Mouse (Mus musculus) MEL (cell line): Measurements from ENCODE around the gene Haus2. TPM values are rescaled to one million over a fixed set of nuclear protein-coding genes. Genes with fewer than 3 reads are reported as not detected.

Source experiments
- DNase-seq: peaks from one replicate; pipeline ENCODE4 v3.0.0; 2011; ENCODE audit warnings: low read depth, low spot score
- H3K27ac ChIP-seq: 2 replicates; pipeline ENCODE4 v1.5.1; 2012; ENCODE audit warnings: low read depth, mild to moderate bottlenecking, control low read depth, low read length, moderate library complexity; ENCODE audit not compliant: control insufficient read depth
- H3K27me3 ChIP-seq, 2 experiments: fragments of 150-350 bp in 1 of 2; sonication (generic) in 1 of 2; 2 replicates each; pipeline ENCODE4 v1.6.1; 2012; ENCODE audit warnings: low read length in 2 of 2, mild to moderate bottlenecking in 2 of 2, improper control_type of control experiment in 1 of 2, moderate library complexity in 1 of 2; ENCODE audit not compliant: insufficient read depth in 2 of 2, control insufficient read depth in 1 of 2
- H3K36me3 ChIP-seq, 2 experiments: 2 replicates each; pipeline ENCODE4 v1.6.1; 2012 to 2014; ENCODE audit warnings: low read length in 2 of 2, improper control_type of control experiment in 1 of 2, inconsistent platforms in 1 of 2, mild to moderate bottlenecking in 1 of 2; ENCODE audit not compliant: insufficient read depth in 2 of 2, control insufficient read depth in 1 of 2
- H3K4me1 ChIP-seq, 2 experiments: fragments of 150-350 bp in 1 of 2; sonication (generic) in 1 of 2; 2 replicates each; pipeline ENCODE4 v1.6.1; 2012; ENCODE audit warnings: low read length in 2 of 2, improper control_type of control experiment in 1 of 2, mild to moderate bottlenecking in 1 of 2; ENCODE audit not compliant: insufficient read depth in 2 of 2, control insufficient read depth in 1 of 2
- H3K4me3 ChIP-seq, 2 experiments: fragments of 150-350 bp in 1 of 2; sonication (generic) in 1 of 2; 2 replicates each; pipeline ENCODE4 v1.5.1; 2012; ENCODE audit warnings: low read depth in 2 of 2, low read length in 2 of 2, mild to moderate bottlenecking in 2 of 2, moderate library complexity in 2 of 2, control low read depth in 1 of 2, improper control_type of control experiment in 1 of 2; ENCODE audit not compliant: control insufficient read depth in 1 of 2, insufficient read depth in 1 of 2
- H3K79me2 ChIP-seq: 2 replicates; pipeline ENCODE4 v1.6.1; 2012; ENCODE audit warnings: mild to moderate bottlenecking, low read length, moderate library complexity; ENCODE audit not compliant: control insufficient read depth, poor library complexity, insufficient read depth
- H3K9ac ChIP-seq: 2 replicates; pipeline ENCODE4 v1.6.1; 2012; ENCODE audit warnings: low read depth, mild to moderate bottlenecking, control low read depth, low read length, moderate library complexity; ENCODE audit not compliant: control insufficient read depth, poor library complexity, severe bottlenecking
- H3K9me3 ChIP-seq: fragments of 150-350 bp; sonication (generic); replicated peaks from 2 replicates; pipeline ENCODE4 v1.6.1; 2012; ENCODE audit warnings: mild to moderate bottlenecking, low read length, improper control_type of control experiment, moderate library complexity; ENCODE audit not compliant: insufficient read depth
- CHD1 ChIP-seq: IDR thresholded peaks from 2 replicates; pipeline ENCODE4 v1.6.1; 2012; ENCODE audit warnings: low read depth, mild to moderate bottlenecking, inconsistent platforms, low read length, improper control_type of control experiment
- CHD2 ChIP-seq: IDR thresholded peaks from 2 replicates; pipeline ENCODE4 v1.6.1; 2011; ENCODE audit warnings: low read length, improper control_type of control experiment
- CTCF ChIP-seq, 3 experiments: IDR thresholded peaks in 2 of 3; conservative IDR thresholded peaks in 1 of 3; 2 replicates each; pipeline ENCODE4 v1.5.1; 2011 to 2012; ENCODE audit warnings: low read length in 3 of 3, low read depth in 2 of 3, mild to moderate bottlenecking in 2 of 3, improper control_type of control experiment in 1 of 3, inconsistent platforms in 1 of 3, mixed read lengths in 1 of 3, moderate library complexity in 1 of 3; ENCODE audit not compliant: control insufficient read depth in 1 of 3, insufficient read depth in 1 of 3, poor library complexity in 1 of 3, severe bottlenecking in 1 of 3
- E2F4 ChIP-seq: IDR thresholded peaks from 2 replicates; pipeline ENCODE4 v1.6.1; 2011; ENCODE audit warnings: low read depth, low read length, improper control_type of control experiment, borderline replicate concordance
- EP300 ChIP-seq, 2 experiments: IDR thresholded peaks; 2 replicates each; pipeline ENCODE4 v1.6.1; 2011; ENCODE audit warnings: improper control_type of control experiment in 2 of 2, low read length in 2 of 2, low read depth in 1 of 2, mild to moderate bottlenecking in 1 of 2
- GABPA ChIP-seq: IDR thresholded peaks from 2 replicates; pipeline ENCODE4 v1.6.1; 2012; ENCODE audit warnings: low read depth, mild to moderate bottlenecking, inconsistent platforms, low read length, improper control_type of control experiment, moderate library complexity
- GATA1 ChIP-seq: IDR thresholded peaks from 2 replicates; pipeline ENCODE4 v1.6.1; 2011; ENCODE audit warnings: low read depth, low read length, improper control_type of control experiment
- HCFC1 ChIP-seq: IDR thresholded peaks from 2 replicates; pipeline ENCODE4 v1.6.1; 2012; ENCODE audit warnings: low read depth, mild to moderate bottlenecking, inconsistent platforms, low read length, improper control_type of control experiment, moderate library complexity
- JUND ChIP-seq: IDR thresholded peaks from 2 replicates; pipeline ENCODE4 v1.6.1; 2011; ENCODE audit warnings: low read depth, mild to moderate bottlenecking, improper control_type of control experiment, low read length
- MAFK ChIP-seq: IDR thresholded peaks from 2 replicates; pipeline ENCODE4 v1.6.1; 2011; ENCODE audit warnings: low read depth, mild to moderate bottlenecking, low read length, improper control_type of control experiment, borderline replicate concordance
- MAX ChIP-seq: IDR thresholded peaks from 2 replicates; pipeline ENCODE4 v1.6.1; 2011; ENCODE audit warnings: low read length, improper control_type of control experiment
- MXI1 ChIP-seq: IDR thresholded peaks from 2 replicates; pipeline ENCODE4 v1.6.1; 2011; ENCODE audit warnings: mild to moderate bottlenecking, low read depth, low read length, improper control_type of control experiment
- MYB ChIP-seq: IDR thresholded peaks from 2 replicates; pipeline ENCODE4 v1.6.1; 2011; ENCODE audit warnings: mild to moderate bottlenecking, low read depth, low read length, improper control_type of control experiment
- MYC ChIP-seq: IDR thresholded peaks from 2 replicates; pipeline ENCODE4 v1.6.1; 2011; ENCODE audit warnings: low read depth, mild to moderate bottlenecking, low read length, improper control_type of control experiment, moderate library complexity
- NELFE ChIP-seq: IDR thresholded peaks from 2 replicates; pipeline ENCODE4 v1.6.1; 2011; ENCODE audit warnings: low read depth, low read length, improper control_type of control experiment
- NRF1 ChIP-seq: IDR thresholded peaks from 2 replicates; pipeline ENCODE4 v1.6.1; 2014; ENCODE audit warnings: low read depth, mild to moderate bottlenecking, inconsistent platforms, low read length, improper control_type of control experiment, moderate library complexity; ENCODE audit not compliant: poor library complexity, insufficient read depth, severe bottlenecking
- POLR2A ChIP-seq, 2 experiments: IDR thresholded peaks; 2 replicates each; pipeline ENCODE4 v1.6.1; 2011 to 2012; ENCODE audit warnings: low read length in 2 of 2, mild to moderate bottlenecking in 2 of 2, control low read depth in 1 of 2, improper control_type of control experiment in 1 of 2, low read depth in 1 of 2, moderate library complexity in 1 of 2; ENCODE audit not compliant: control insufficient read depth in 1 of 2, insufficient read depth in 1 of 2, poor library complexity in 1 of 2
- POLR2AphosphoS2 ChIP-seq: IDR thresholded peaks from 2 replicates; pipeline ENCODE4 v1.6.1; 2011; ENCODE audit warnings: low read length, improper control_type of control experiment
- POLR2AphosphoS5 ChIP-seq: IDR thresholded peaks from 2 replicates; pipeline ENCODE4 v1.6.1; 2012; ENCODE audit warnings: low read depth, borderline replicate concordance, mild to moderate bottlenecking, inconsistent platforms, low read length, moderate library complexity, mixed read lengths
- RAD21 ChIP-seq: IDR thresholded peaks from 2 replicates; pipeline ENCODE4 v1.6.1; 2011; ENCODE audit warnings: mild to moderate bottlenecking, low read depth, low read length, improper control_type of control experiment
- RCOR1 ChIP-seq: IDR thresholded peaks from 2 replicates; pipeline ENCODE4 v1.6.1; 2012; ENCODE audit warnings: low read depth, mild to moderate bottlenecking, inconsistent platforms, low read length, improper control_type of control experiment
- SIN3A ChIP-seq: IDR thresholded peaks from 2 replicates; pipeline ENCODE4 v1.6.1; 2012; ENCODE audit warnings: low read length, improper control_type of control experiment, inconsistent platforms
- SMC3 ChIP-seq: IDR thresholded peaks from 2 replicates; pipeline ENCODE4 v1.6.1; 2011; ENCODE audit warnings: low read depth, low read length, improper control_type of control experiment
- TAL1 ChIP-seq: IDR thresholded peaks from 2 replicates; pipeline ENCODE4 v1.6.1; 2012; ENCODE audit warnings: mild to moderate bottlenecking, inconsistent platforms, low read length, moderate library complexity, mixed read lengths
- USF2 ChIP-seq, 2 experiments: IDR thresholded peaks; 2 replicates each; pipeline ENCODE4 v1.6.1; 2011 to 2012; ENCODE audit warnings: improper control_type of control experiment in 2 of 2, low read length in 2 of 2, borderline replicate concordance in 1 of 2, inconsistent platforms in 1 of 2, low read depth in 1 of 2, mild to moderate bottlenecking in 1 of 2; ENCODE audit not compliant: insufficient read depth in 1 of 2
- ZC3H11A ChIP-seq: IDR thresholded peaks from 2 replicates; pipeline ENCODE4 v1.6.1; 2012; ENCODE audit warnings: low read depth, mild to moderate bottlenecking, inconsistent platforms, low read length, improper control_type of control experiment
- ZKSCAN1 ChIP-seq: IDR thresholded peaks from 2 replicates; pipeline ENCODE4 v1.6.1; 2012; ENCODE audit warnings: low read depth, mild to moderate bottlenecking, inconsistent platforms, low read length, improper control_type of control experiment, moderate library complexity
- ZMIZ1 ChIP-seq: IDR thresholded peaks from 2 replicates; pipeline ENCODE4 v1.6.1; 2012; ENCODE audit warnings: low read depth, mild to moderate bottlenecking, inconsistent platforms, low read length, improper control_type of control experiment, moderate library complexity
- ZNF384 ChIP-seq: IDR thresholded peaks from 2 replicates; pipeline ENCODE4 v1.6.1; 2012; ENCODE audit warnings: low read depth, mild to moderate bottlenecking, inconsistent platforms, low read length, improper control_type of control experiment
- polyA plus RNA-seq, 2 experiments: library from polyadenylated mRNA; stranded (reverse) in 1 of 2; unstranded in 1 of 2; fragments of >175 nt in 1 of 2; fragments of >200 nt in 1 of 2; gene quantifications; 2 replicates each; pipeline versions ENCODE4 v1.2.1 to v1.2.4; 2012; ENCODE audit warnings: low replicate concordance in 2 of 2, low read depth in 1 of 2; ENCODE audit not compliant: insufficient read length in 2 of 2, insufficient read depth in 1 of 2, missing spikeins in 1 of 2
- total RNA-seq: library from RNA; depleted of rRNA; stranded (reverse); fragments of 300-350 nt; gene quantifications from 2 replicates; pipeline ENCODE4 v1.2.3, GENCODE M21; 2012

The Haus2 gene
- total and polyA plus RNA-seq, 3 experiments: 14.5 to 16.7 TPM; not detected in 1

- DNase-seq: no peak
- no peak for TF ChIP-seq ZKSCAN1
- TF ChIP-seq CHD2: no peak
- TF ChIP-seq TAL1: no peak
- no peak for TF ChIP-seq POLR2AphosphoS5
- no peak for TF ChIP-seq GATA1
- TF ChIP-seq RCOR1: no peak
- no peak for TF ChIP-seq SIN3A
- TF ChIP-seq POLR2A (IDR thresholded peaks at IDR 0.05; ENCODE audit: control insufficient read depth in 1 of 2, insufficient read depth in 1 of 2, low read depth in 1 of 2, low read length in 2 of 2, poor library complexity in 1 of 2): no peak
- no peak for TF ChIP-seq MYB
- no peak for TF ChIP-seq CHD1
- TF ChIP-seq MAX: no peak
- TF ChIP-seq NRF1: no peak
- no peak for TF ChIP-seq NELFE
- no peak for TF ChIP-seq EP300 (IDR thresholded peaks at IDR 0.05; ENCODE audit: low read depth in 1 of 2, low read length in 2 of 2)
- TF ChIP-seq ZNF384: no peak
- no peak for TF ChIP-seq E2F4
- no peaks in the 10 kb centered on the region for H3K79me2 ChIP-seq
- no peaks in the 10 kb centered on the region for H3K4me1 ChIP-seq
- peaks cover 2 to 40% of the 10 kb centered on the region in 2 experiments for H3K36me3 ChIP-seq
- no peak overlapping the region for H3K9ac ChIP-seq
- H3K4me3 ChIP-seq: no peak overlapping the region
- H3K27ac ChIP-seq: no peak overlapping the region
- no peaks in the 10 kb centered on the region for H3K9me3 ChIP-seq
- no peaks in the 10 kb centered on the region for H3K27me3 ChIP-seq
Observed at GRCm38 (mm10) chr2:120599506-120599905, 9.7 kb upstream of the Haus2 start.

GRCm38 (mm10) chr2:120606021-120606690, 3.0 kb upstream of the Haus2 start:
- Histone ChIP-seq H3K4me1 (peaks cover 3 to 5% of the 10 kb centered on the region in 2 experiments; a peak in 3 of 4 replicates), H3K9me3 (no peaks in the 10 kb centered on the region), H3K9ac (no peak overlapping the region), H3K4me3 (no peak overlapping the region), H3K79me2 (peaks cover 10% of the 10 kb centered on the region), H3K27ac (no peak overlapping the region), H3K27me3 (no peaks in the 10 kb centered on the region), H3K36me3 (peaks cover 0 to 13% of the 10 kb centered on the region in 2 experiments; a peak in 2 of 4 replicates)
- DNase-seq: peak; percentile 68
- TF ChIP-seq GABPA (no peak), RAD21 (peak; percentile 46), ZC3H11A (0 out of 2 replicates have a peak, but pooled peaks have one; percentile 26), HCFC1 (no peak), ZMIZ1 (no peak), POLR2A (IDR thresholded peaks at IDR 0.05; ENCODE audit: control insufficient read depth in 1 of 2, insufficient read depth in 1 of 2, low read depth in 1 of 2, low read length in 2 of 2, poor library complexity in 1 of 2) (no peak), MAFK (no peak), ZNF384 (no peak), USF2 (IDR thresholded peaks at IDR 0.05; ENCODE audit: borderline replicate concordance in 1 of 2, insufficient read depth in 1 of 2, low read depth in 1 of 2, low read length in 2 of 2) (no peak), POLR2AphosphoS2 (no peak), MYB (no peak), SMC3 (peak; percentile 74), JUND (no peak), MXI1 (0 out of 2 replicates have a peak, but pooled peaks have one; percentile 55), CTCF (IDR thresholded peaks at IDR 0.05 in 2 of 3, conservative IDR thresholded peaks at IDR 0.05 in 1 of 3; ENCODE audit: control insufficient read depth in 1 of 3, insufficient read depth in 1 of 3, low read depth in 2 of 3, low read length in 3 of 3, poor library complexity in 1 of 3, severe bottlenecking in 1 of 3) (peak; percentile 36 to 69 (median 51)), MYC (0 out of 2 replicates have a peak, but pooled peaks have one; percentile 43)
